Mouse (Mus musculus) heart, adult 9 months (tissue): ENCODE measurements around the gene 2900026A02Rik.

ENCODE experiments used
- DNase-seq, 2 experiments: peaks; one replicate each; pipeline ENCODE4 v3.0.0; 2022; ENCODE audit warnings: low spot score in 2 of 2

Gene 2900026A02Rik

DNA sequence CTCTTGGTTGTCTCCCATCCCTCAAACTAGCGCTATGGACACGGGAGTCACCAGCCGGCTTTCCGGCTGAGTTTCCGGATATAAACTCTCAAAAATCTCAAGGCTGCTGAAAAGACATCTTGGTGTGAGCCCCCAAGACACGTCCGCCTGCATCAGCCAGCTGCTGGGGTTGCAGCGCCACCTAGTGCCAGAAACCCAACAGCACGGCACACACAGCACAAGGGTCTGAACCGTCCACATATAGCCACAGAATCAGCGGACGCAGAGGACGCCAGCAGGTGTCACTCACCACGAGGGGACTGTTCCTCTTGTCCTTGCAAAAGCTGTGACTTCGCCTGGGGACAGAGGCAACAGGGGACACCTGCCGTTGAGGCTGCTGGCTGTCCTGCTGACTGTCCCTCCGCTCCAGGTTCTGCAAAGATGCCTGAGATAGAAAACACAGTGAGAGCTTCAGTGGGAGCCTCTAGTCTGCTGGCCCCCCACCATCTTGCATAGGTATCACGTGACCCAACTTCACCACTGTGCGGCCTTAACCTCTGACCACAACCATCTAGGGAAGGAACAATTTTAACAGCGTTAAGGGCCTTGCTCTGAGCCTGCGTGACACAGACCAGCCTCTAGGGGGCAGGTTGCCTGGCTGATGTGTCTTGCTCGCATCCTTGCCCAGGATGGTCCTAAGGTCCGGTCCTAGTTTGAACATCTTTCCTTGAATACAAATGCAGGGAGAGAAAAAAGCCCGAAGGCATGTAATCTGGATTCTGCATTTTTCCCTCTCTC, 45.9 kb downstream of the 2900026A02Rik start:
- no peak for DNase-seq

DNA sequence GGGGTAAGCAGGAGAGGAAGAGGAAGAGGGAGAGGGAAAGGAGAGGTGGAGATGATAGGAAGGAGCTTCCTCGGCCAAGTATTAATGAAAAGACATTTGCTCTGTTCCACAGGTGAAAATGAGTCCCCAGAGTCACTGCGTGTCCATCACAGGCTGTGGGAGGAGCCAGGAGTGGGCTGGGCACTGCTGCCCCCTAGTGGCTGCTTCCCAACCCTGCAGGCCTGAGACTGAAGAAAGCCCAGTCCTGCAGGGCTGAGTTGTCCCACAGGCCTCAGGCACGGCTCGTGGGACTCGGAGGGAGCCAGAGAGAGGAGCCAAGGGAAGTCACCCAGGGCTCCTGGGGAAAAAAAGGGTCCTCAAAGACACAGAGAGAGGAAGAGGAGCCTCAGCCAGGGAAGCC, 47.7 kb downstream of the 2900026A02Rik start:
- DNase-seq = peak; percentile 45 to 56

GRCm38 (mm10) chr5:113171968-113172578, 49.0 kb downstream of the 2900026A02Rik start:
- no peak for DNase-seq

DNA sequence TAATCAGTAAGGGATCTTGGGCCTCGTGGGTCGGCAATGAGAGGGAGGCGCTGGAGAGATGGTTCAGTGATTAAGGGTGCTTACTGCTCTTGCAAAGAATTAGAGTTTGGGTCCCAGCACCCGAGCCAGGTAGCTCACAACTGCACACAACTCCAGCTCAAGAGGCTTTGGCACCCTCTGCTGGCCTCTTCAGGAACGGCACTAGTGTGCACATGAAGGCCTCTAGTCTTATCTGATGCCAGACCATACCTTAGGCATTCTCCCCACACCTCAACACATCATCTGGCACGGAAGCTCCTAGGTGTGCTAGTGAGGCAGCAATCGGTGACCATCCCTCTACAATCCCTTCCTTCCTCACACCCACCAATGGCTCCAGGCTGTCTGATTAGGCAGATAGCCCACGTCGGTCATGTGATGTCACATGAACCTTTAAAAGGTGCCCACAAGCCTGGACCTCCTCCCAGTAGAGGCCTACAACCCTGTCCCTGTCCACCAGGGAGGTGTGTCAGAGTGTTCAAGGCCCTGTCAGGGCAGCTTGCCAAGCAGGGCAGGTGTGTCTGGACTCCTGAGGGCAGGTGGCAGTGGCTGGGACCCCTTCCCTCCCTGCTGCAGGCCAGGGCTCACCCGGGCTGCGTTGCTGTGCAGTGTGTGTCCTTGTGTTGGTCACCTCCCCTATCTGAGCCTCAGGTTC, 50.8 kb downstream of the 2900026A02Rik start:
- no peak for DNase-seq

GRCm38 (mm10) chr5:113167733-113168132, 53.3 kb downstream of the 2900026A02Rik start:
- no peak for DNase-seq

- DNase-seq = no peak
Measured at GRCm38 (mm10) chr5:113165481-113165880, 55.6 kb downstream of the 2900026A02Rik start.

DNA sequence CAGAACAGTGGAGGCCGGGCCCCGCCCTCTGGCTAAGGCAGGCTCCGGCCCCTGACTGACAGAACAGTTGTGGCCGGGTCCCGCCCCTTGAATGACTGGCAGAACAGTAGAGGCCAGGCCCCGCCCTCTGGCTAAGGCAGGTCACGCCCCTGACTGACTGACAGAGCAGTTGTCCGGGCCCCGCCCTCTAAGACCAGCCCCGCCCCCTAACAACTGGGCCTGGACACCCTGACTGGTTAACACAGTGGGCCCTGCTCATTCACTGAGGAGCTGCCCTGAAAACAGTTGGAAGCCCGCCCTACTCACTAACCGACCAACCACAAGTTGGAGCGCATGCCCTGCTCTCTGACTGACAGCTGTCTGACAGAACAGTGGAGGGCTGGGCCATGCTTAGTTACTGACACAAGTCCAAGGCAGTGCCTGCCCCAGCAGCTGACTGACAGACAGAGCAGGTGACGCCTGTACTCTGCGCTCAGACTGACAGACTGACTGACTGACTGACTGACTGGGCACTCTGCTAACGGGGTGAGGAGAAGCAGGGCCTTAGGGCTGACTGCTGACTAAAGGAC, 56.1 kb downstream of the 2900026A02Rik start:
- DNase-seq = peak in 1 of 2 experiments; percentile 46

DNA sequence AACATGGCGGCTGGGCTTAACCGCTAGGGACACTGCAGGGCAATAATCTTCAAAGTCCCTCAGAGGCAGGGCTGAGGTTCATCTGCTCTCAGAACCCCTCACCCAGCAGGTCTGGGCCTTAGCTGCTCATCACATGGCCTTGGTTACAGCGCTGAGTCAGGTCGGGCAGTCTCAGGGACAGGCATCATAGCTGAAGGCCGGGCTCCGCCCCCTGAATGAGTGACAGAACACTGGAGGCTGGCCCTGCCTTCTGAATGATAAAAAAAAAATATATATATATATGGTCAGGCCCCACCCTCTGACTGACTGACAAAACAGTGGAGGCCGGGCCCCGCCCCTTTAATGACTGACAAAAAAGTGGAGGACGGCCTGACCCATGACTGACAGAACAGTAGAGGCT, 56.6 kb downstream of the 2900026A02Rik start:
- no peak for DNase-seq

GRCm38 (mm10) chr5:113163116-113163515, 57.9 kb downstream of the 2900026A02Rik start:
- DNase-seq = no peak

- no peak for DNase-seq
Measured at GRCm38 (mm10) chr5:113162699-113163098, 58.3 kb downstream of the 2900026A02Rik start.

- no peak for DNase-seq
Measured at GRCm38 (mm10) chr5:113161576-113161975, 59.5 kb downstream of the 2900026A02Rik start.

- DNase-seq = no peak
Measured at GRCm38 (mm10) chr5:113160320-113160719, 60.7 kb downstream of the 2900026A02Rik start.

DNA sequence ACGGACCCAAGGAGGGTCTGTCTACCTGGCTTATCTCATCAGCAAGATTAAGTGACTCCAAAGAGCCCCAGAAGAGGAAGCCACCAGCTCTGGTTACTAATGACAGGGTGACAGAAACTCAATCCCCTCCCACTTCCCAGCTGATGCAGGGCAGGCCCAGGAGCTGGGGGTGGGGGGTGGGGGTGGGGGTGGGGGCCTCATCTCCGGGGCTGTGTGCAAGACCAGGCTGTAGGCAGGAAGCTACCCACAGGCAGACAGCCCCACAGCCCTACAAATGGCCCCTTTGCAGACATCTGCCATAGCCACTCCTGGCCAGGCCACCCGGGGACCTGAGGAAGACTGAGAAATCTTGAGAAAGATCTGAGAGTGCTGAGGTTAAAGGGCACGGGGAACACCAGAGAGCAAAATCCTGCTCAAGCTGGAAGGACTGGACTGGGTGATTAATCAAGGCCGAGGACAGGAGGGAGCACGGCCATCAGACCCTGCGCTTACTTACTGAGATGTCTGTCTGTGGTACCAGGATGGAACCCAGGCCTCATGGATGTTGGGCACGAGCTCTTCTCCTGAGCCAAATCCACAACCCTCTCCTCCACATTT, 62.2 kb downstream of the 2900026A02Rik start:
- DNase-seq = no peak

DNA sequence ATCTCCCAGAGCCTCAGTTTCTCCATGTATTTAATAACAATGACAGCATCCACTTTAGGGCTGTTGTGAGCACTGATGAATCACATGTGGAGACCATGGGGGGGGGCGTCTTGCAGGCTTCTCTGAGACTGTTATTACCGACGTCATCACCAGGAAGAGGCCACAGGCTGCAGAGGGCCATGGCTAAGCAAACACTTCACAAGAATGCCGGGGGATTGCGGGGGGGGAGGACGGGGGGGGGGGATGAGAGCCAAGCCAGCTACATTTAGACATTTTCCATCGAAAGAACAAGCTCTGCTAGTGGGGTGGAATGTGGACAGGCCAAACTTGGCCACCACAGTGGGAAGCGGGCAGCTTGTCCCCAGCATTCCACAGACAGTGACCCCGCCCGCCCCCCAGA, 63.4 kb downstream of the 2900026A02Rik start:
- DNase-seq = no peak

- DNase-seq = no peak
Measured at GRCm38 (mm10) chr5:113157006-113157405, 64.0 kb downstream of the 2900026A02Rik start.

DNA sequence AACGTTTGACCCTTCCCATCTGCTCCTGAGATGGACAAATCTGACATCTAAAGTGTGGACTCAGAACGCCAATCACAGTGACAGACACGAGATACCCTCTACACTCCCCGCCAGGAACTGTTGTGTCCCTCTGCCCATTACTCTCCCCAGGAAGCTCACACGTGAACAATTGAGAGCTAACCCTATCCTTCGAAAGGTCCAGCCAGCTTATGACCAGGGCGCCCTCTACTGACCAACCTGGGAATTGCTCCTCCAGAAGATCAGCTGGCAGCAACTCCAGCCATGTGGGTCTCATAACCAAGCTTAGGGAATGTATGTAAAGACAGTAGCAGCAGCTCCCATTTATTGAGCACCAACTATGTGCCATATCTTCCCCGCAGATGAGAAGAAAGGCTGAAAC, 65.9 kb downstream of the 2900026A02Rik start:
- peak; percentile 73 to 78 for DNase-seq

- DNase-seq = no peak
Measured at GRCm38 (mm10) chr5:113154441-113154840, 66.6 kb downstream of the 2900026A02Rik start.

- no peak for DNase-seq
Measured at GRCm38 (mm10) chr5:113153508-113153830, 67.6 kb downstream of the 2900026A02Rik start.

- DNase-seq = no peak
Measured at GRCm38 (mm10) chr5:113152663-113153507, 68.2 kb downstream of the 2900026A02Rik start.

- no peak for DNase-seq
Measured at GRCm38 (mm10) chr5:113151554-113152103, 69.4 kb downstream of the 2900026A02Rik start.
